Mouse (Mus musculus) T-helper 2 cell (primary cell): ENCODE data around the gene Gm7980.
"Not testable (repeated sequence)": the region's sequence is repeated elsewhere in the genome, so short reads cannot be mapped to it uniquely, and the experiment has no call there.

Experiments used
- in situ Hi-C: fragments of 300-600 bp; cut with MboI, MseI; formaldehyde crosslinking; loops from one replicate; pipeline ENCODE4 v1.15.1; 2025; ENCODE audit warnings: high pct_unique_total_duplicates

The Gm7980 gene

GRCm38 (mm10) chr14:41907190-41907589 is at the start of gene Gm7980:
TSS of gene Gm7980 (minus strand) at chr14:41907290.
- in situ Hi-C loops, result not testable (repeated sequence)

GRCm38 (mm10) chr14:41943695-41944094 is 36.6 kb upstream of the Gm7980 start, which contains the start of gene 1700024B05Rik:
TSS of gene 1700024B05Rik (plus strand) at chr14:41943995.
- in situ Hi-C loops, result not testable (repeated sequence)

- in situ Hi-C loops, result loop anchor here (5.0 kb wide), 1 partner anchor 1373 kb away; no protein-coding TSS in a partner anchor
Observed at GRCm38 (mm10) chr14:41924649-41925048, 17.6 kb upstream of the Gm7980 start, which contains the start of gene 1700049E17Rik1. TSS of gene 1700049E17Rik1 (plus strand) at chr14:41924949.
